7 mouse cellular contexts compared by ENCODE assay signal in genomic region chr5:31219070-31219469, GRCm38 (mm10). TPM values are rescaled to one million over a fixed set of nuclear protein-coding genes. Genes with fewer than 3 reads are reported as not detected.
DNase-seq lines count a peak whose midpoint lies in the region; ATAC-seq lines count a peak whose summit lies in the region.

No protein-coding gene starts in this region.

- no peak for ATAC-seq in neural tube, embryonic 11.5 days (ENCODE audit: insufficient read depth, low FRiP score, low TSS enrichment)
- no peak for ATAC-seq in intestine, embryonic 15.5 days
- no peak for ATAC-seq in midbrain, embryonic 15.5 days (replicated peaks)

- peak overlapping the region; percentile 84 for H3K4me2 ChIP-seq in neural tube, embryonic 11.5 days (ENCODE audit: low read depth)
- H3K4me2 ChIP-seq in intestine, embryonic 15.5 days (replicated peaks): peak overlapping the region; percentile 75
- peak overlapping the region; percentile 64 for H3K4me2 ChIP-seq in midbrain, embryonic 15.5 days

- H3K36me3 ChIP-seq in neural tube, embryonic 11.5 days (ENCODE audit: control insufficient read depth, insufficient read depth, low read length): no peaks in the 10 kb centered on the region
- H3K36me3 ChIP-seq in intestine, embryonic 15.5 days: no peaks in the 10 kb centered on the region
- no peaks in the 10 kb centered on the region for H3K36me3 ChIP-seq in midbrain, embryonic 15.5 days (replicated peaks)

- peaks cover 2% of the 10 kb centered on the region; the same call in 1 of the 2 replicates for H3K4me1 ChIP-seq in neural tube, embryonic 11.5 days (ENCODE audit: control insufficient read depth, insufficient read depth, low read length)
- H3K4me1 ChIP-seq in intestine, embryonic 15.5 days (replicated peaks): peaks cover 4% of the 10 kb centered on the region; the same call in 1 of the 2 replicates
- peaks cover 25% of the 10 kb centered on the region for H3K4me1 ChIP-seq in midbrain, embryonic 15.5 days

- no peak overlapping the region for H3K9ac ChIP-seq in neural tube, embryonic 11.5 days (ENCODE audit: low read length)
- no peak overlapping the region; the same call in 1 of the 2 replicates for H3K9ac ChIP-seq in intestine, embryonic 15.5 days
- H3K9ac ChIP-seq in midbrain, embryonic 15.5 days: peak overlapping the region; percentile 15; the same call in 1 of the 2 replicates

- no peaks in the 10 kb centered on the region for H3K27me3 ChIP-seq in neural tube, embryonic 11.5 days (ENCODE audit: control insufficient read depth, insufficient read depth, low read length)
- H3K27me3 ChIP-seq in intestine, embryonic 15.5 days (replicated peaks): no peaks in the 10 kb centered on the region
- H3K27me3 ChIP-seq in midbrain, embryonic 15.5 days (replicated peaks): no peaks in the 10 kb centered on the region

- H3K9me3 ChIP-seq in neural tube, embryonic 11.5 days (ENCODE audit: control insufficient read depth, low read length): no peaks in the 10 kb centered on the region
- H3K9me3 ChIP-seq in intestine, embryonic 15.5 days: no peaks in the 10 kb centered on the region
- H3K9me3 ChIP-seq in midbrain, embryonic 15.5 days: no peaks in the 10 kb centered on the region

- 4% methylated on average over 2 of the region's 2 CpGs for WGBS in neural tube, embryonic 11.5 days
- WGBS in intestine, embryonic 15.5 days: 4% methylated on average over 2 of the region's 2 CpGs
- 3% methylated on average over 2 of the region's 2 CpGs for WGBS in midbrain, embryonic 15.5 days

- peak overlapping the region; percentile 84 for H3K4me3 ChIP-seq in neural tube, embryonic 11.5 days (ENCODE audit: low read depth, low read length)
- peak overlapping the region; percentile 94 for H3K4me3 ChIP-seq in intestine, embryonic 15.5 days (replicated peaks)
- H3K4me3 ChIP-seq in midbrain, embryonic 15.5 days: peak overlapping the region; percentile 92

- H3K27ac ChIP-seq in neural tube, embryonic 11.5 days (ENCODE audit: low read depth, low read length): no peak overlapping the region
- no peak overlapping the region for H3K27ac ChIP-seq in intestine, embryonic 15.5 days
- no peak overlapping the region for H3K27ac ChIP-seq in midbrain, embryonic 15.5 days

- no peak for DNase-seq in neural tube, embryonic 11.5 days (ENCODE audit: low spot score)
- DNase-seq in neural tube, embryonic 10.5 days (ENCODE audit: extremely low spot score, low spot score): no peak
- peak; percentile 62 for DNase-seq in embryo, embryonic 11 days
- DNase-seq in right cerebral cortex, adult 2 months (ENCODE audit: low spot score in 2 of 2): no peak
- no peak for DNase-seq in urinary bladder, adult 18-20 months (ENCODE audit: low spot score in 2 of 2)

RNA-seq across cellular contexts. Expression of gene Ppm1g, which starts 1.4 kb away (rescaled TPM):
- 162 and 166 TPM in 2 replicates for polyA plus RNA-seq in neural tube, embryonic 11.5 days (2014; fragmentation: Nextera tagmentation; extraction: Ambion mirVana)
- 124 and 132 TPM in 2 replicates for polyA plus RNA-seq in intestine, embryonic 15.5 days (2015; fragmentation: Nextera tagmentation; extraction: Ambion mirVana)
- 191 and 200 TPM in 2 replicates for polyA plus RNA-seq in midbrain, embryonic 15.5 days (2015; fragmentation: Nextera tagmentation; extraction: Ambion mirVana)

RNA-seq across cellular contexts. Expression of gene Zfp513, which starts 17.0 kb away (rescaled TPM):
- polyA plus RNA-seq in neural tube, embryonic 11.5 days (2014; fragmentation: Nextera tagmentation; extraction: Ambion mirVana): 6.4 and 7.0 TPM in 2 replicates
- 8.1 and 8.8 TPM in 2 replicates for polyA plus RNA-seq in intestine, embryonic 15.5 days (2015; fragmentation: Nextera tagmentation; extraction: Ambion mirVana)
- polyA plus RNA-seq in midbrain, embryonic 15.5 days (2015; fragmentation: Nextera tagmentation; extraction: Ambion mirVana): 17.0 and 19.4 TPM in 2 replicates

RNA-seq across cellular contexts. Expression of gene Nrbp1, which starts 21.6 kb away (rescaled TPM):
- 154 and 163 TPM in 2 replicates for polyA plus RNA-seq in neural tube, embryonic 11.5 days (2014; fragmentation: Nextera tagmentation; extraction: Ambion mirVana)
- 133 and 136 TPM in 2 replicates for polyA plus RNA-seq in intestine, embryonic 15.5 days (2015; fragmentation: Nextera tagmentation; extraction: Ambion mirVana)
- 169 and 177 TPM in 2 replicates for polyA plus RNA-seq in midbrain, embryonic 15.5 days (2015; fragmentation: Nextera tagmentation; extraction: Ambion mirVana)

RNA-seq across cellular contexts. Expression of gene Gm9970, which starts 22.0 kb away (rescaled TPM):
- polyA plus RNA-seq in neural tube, embryonic 11.5 days (2014; fragmentation: Nextera tagmentation; extraction: Ambion mirVana): 0.97 and 1.2 TPM in 2 replicates
- 0.33 TPM in 1 of 2 replicates, not detected in the other for polyA plus RNA-seq in intestine, embryonic 15.5 days (2015; fragmentation: Nextera tagmentation; extraction: Ambion mirVana)
- 0.45 and 0.69 TPM in 2 replicates for polyA plus RNA-seq in midbrain, embryonic 15.5 days (2015; fragmentation: Nextera tagmentation; extraction: Ambion mirVana)

RNA-seq across cellular contexts. Expression of gene Eif2b4, which starts 25.8 kb away (rescaled TPM):
- 69.6 and 77.7 TPM in 2 replicates for polyA plus RNA-seq in neural tube, embryonic 11.5 days (2014; fragmentation: Nextera tagmentation; extraction: Ambion mirVana)
- 58.0 and 67.3 TPM in 2 replicates for polyA plus RNA-seq in intestine, embryonic 15.5 days (2015; fragmentation: Nextera tagmentation; extraction: Ambion mirVana)
- polyA plus RNA-seq in midbrain, embryonic 15.5 days (2015; fragmentation: Nextera tagmentation; extraction: Ambion mirVana): 85.0 and 92.1 TPM in 2 replicates
